Comparison of ENCODE assay signal across 33 mouse cellular contexts in genomic region chr2:152132691-152133090, GRCm38 (mm10). TPM values are rescaled to one million over a fixed set of nuclear protein-coding genes. Genes with fewer than 3 reads are reported as not detected.
DNase-seq lines count a peak whose midpoint lies in the region; ATAC-seq and TF ChIP-seq lines count a peak whose summit lies in the region.
"Had no signal": no experiment of that assay in that cellular context is flagged by ENCODE, and none has a peak within 500 bp of the region (broad histone marks: within the 10 kb centered on the region; RNA-seq: fewer than 3 reads in every experiment).

No protein-coding gene starts in this region.

- no peaks in the 10 kb centered on the region for H3K9me3 ChIP-seq in embryonic facial prominence, embryonic 15.5 days (replicated peaks)
- no peaks in the 10 kb centered on the region for H3K9me3 ChIP-seq in midbrain, embryonic 16.5 days (replicated peaks; ENCODE audit: control insufficient read depth, low read length, poor library complexity, severe bottlenecking)
- H3K9me3 ChIP-seq: forebrain, embryonic 12.5 days; heart, embryonic 15.5 days; hindbrain, embryonic 12.5 days; limb, embryonic 13.5 days; neural tube, embryonic 15.5 days had no signal

- H3K36me3 ChIP-seq in embryonic facial prominence, embryonic 15.5 days, result no peaks in the 10 kb centered on the region
- no peaks in the 10 kb centered on the region for H3K36me3 ChIP-seq in midbrain, embryonic 16.5 days (ENCODE audit: control insufficient read depth, insufficient read depth, low read length)
- H3K36me3 ChIP-seq: embryonic facial prominence, embryonic 12.5 days; forebrain, embryonic 12.5 days; heart, embryonic 15.5 days; hindbrain, embryonic 12.5 days; limb, embryonic 13.5 days; neural tube, embryonic 15.5 days had no signal

- H3K4me2 ChIP-seq in embryonic facial prominence, embryonic 15.5 days (replicated peaks), result no peak overlapping the region
- H3K4me2 ChIP-seq in midbrain, embryonic 16.5 days (ENCODE audit: low read length), result no peak overlapping the region
- H3K4me2 ChIP-seq: embryonic facial prominence, embryonic 12.5 days; forebrain, embryonic 12.5 days; heart, embryonic 15.5 days; hindbrain, embryonic 12.5 days; liver, embryonic 11.5 days; neural tube, embryonic 15.5 days had no signal

- no peak for TF ChIP-seq CTCF in lung, adult 2 months (IDR thresholded peaks at IDR 0.05; ENCODE audit: insufficient read depth, low read length)

- no peak overlapping the region for H3K27ac ChIP-seq in embryonic facial prominence, embryonic 15.5 days (replicated peaks)
- no peak overlapping the region for H3K27ac ChIP-seq in midbrain, embryonic 16.5 days (ENCODE audit: low read length)
- H3K27ac ChIP-seq: embryonic facial prominence, embryonic 12.5 days; forebrain, embryonic 12.5 days; heart, embryonic 15.5 days; hindbrain, embryonic 12.5 days; kidney, postnatal 0 days; limb, embryonic 13.5 days; neural tube, embryonic 15.5 days had no signal

- H3K27me3 ChIP-seq in embryonic facial prominence, embryonic 15.5 days, result no peaks in the 10 kb centered on the region
- no peaks in the 10 kb centered on the region for H3K27me3 ChIP-seq in midbrain, embryonic 16.5 days (ENCODE audit: control insufficient read depth, insufficient read depth, low read depth, low read length)
- H3K27me3 ChIP-seq: embryonic facial prominence, embryonic 12.5 days; hindbrain, embryonic 12.5 days; limb, embryonic 13.5 days; neural tube, embryonic 15.5 days had no signal

- WGBS in embryonic facial prominence, embryonic 15.5 days, result 46% methylated on average over 8 of the region's 8 CpGs
- 29% methylated on average over 8 of the region's 8 CpGs for WGBS in lung, adult 2 months
- WGBS in midbrain, embryonic 16.5 days, result 81% methylated on average over 8 of the region's 8 CpGs

- no peak overlapping the region for H3K4me3 ChIP-seq in embryonic facial prominence, embryonic 15.5 days (replicated peaks)
- no peak overlapping the region for H3K4me3 ChIP-seq in lung, adult 2 months (replicated peaks; ENCODE audit: extremely low read depth, low read depth, low read length)
- H3K4me3 ChIP-seq in midbrain, embryonic 16.5 days (ENCODE audit: low read depth, low read length), result no peak overlapping the region
- H3K4me3 ChIP-seq: embryonic facial prominence, embryonic 12.5 days; erythroblast, embryonic 14.5 days; forebrain, embryonic 12.5 days; heart, embryonic 15.5 days; hindbrain, embryonic 12.5 days; limb, embryonic 13.5 days; neural tube, embryonic 15.5 days had no signal

- H3K9ac ChIP-seq in embryonic facial prominence, embryonic 15.5 days, result no peak overlapping the region
- H3K9ac ChIP-seq in midbrain, embryonic 16.5 days (ENCODE audit: low read depth, low read length), result no peak overlapping the region
- H3K9ac ChIP-seq: embryonic facial prominence, embryonic 12.5 days; forebrain, embryonic 12.5 days; forebrain, postnatal 0 days; heart, embryonic 15.5 days; hindbrain, embryonic 12.5 days; limb, embryonic 13.5 days; neural tube, embryonic 15.5 days had no signal

- no peak for TF ChIP-seq POLR2A in lung, adult 2 months (IDR thresholded peaks at IDR 0.05; ENCODE audit: borderline replicate concordance, extremely low read depth, low read depth, low read length)

- peak; percentile 34 for ATAC-seq in embryonic facial prominence, embryonic 15.5 days (ENCODE audit: insufficient number of reproducible peaks, low FRiP score, low TSS enrichment, low read depth)
- no peak for ATAC-seq in midbrain, embryonic 16.5 days
- ATAC-seq: activated CD4-positive, CD25-positive, alpha-beta regulatory T cell, adult 4 months; forebrain, postnatal 0 days; intestine, embryonic 16.5 days had no signal

- peaks cover 10% of the 10 kb centered on the region; the same call in 1 of the 2 replicates for H3K4me1 ChIP-seq in embryonic facial prominence, embryonic 15.5 days
- peaks cover 4% of the 10 kb centered on the region; the same call in 1 of the 2 replicates for H3K4me1 ChIP-seq in lung, adult 2 months (ENCODE audit: control insufficient read depth, insufficient read depth, low read length)
- no peaks in the 10 kb centered on the region for H3K4me1 ChIP-seq in midbrain, embryonic 16.5 days (ENCODE audit: control insufficient read depth, insufficient read depth, low read length)
- H3K4me1 ChIP-seq: forebrain, embryonic 12.5 days; hindbrain, embryonic 12.5 days had no signal

- peak; percentile 54 for DNase-seq in gonadal fat pad, adult 2 months (ENCODE audit: low read depth)
- peak; percentile 20 for DNase-seq in lung, adult 2 months
- peak; percentile 34 for DNase-seq in lung, postnatal 14 days
- no peak for DNase-seq in testis, postnatal 10 days (ENCODE audit: low spot score)
- no peak for DNase-seq in cerebellum, postnatal 25 days
- DNase-seq: adrenal gland, adult 2 months; adrenal gland, postnatal 36 days; B cell, adult 2 months; cerebellum, adult 18-20 months; cerebellum, postnatal 36 days; forebrain, postnatal 0 days; gastrocnemius, postnatal 10 days; heart, postnatal 36 days; kidney, adult 8-10 months; layer of hippocampus, postnatal 36 days; midbrain, embryonic 14.5 days; retina, postnatal 1 day; right cerebral cortex, postnatal 14 days; spleen, adult 18-20 months had no signal

RNA-seq across cellular contexts. Expression of gene Tcf15, which starts 10.7 kb away (rescaled TPM):
- polyA plus RNA-seq in embryonic facial prominence, embryonic 15.5 days (2015; fragmentation: Nextera tagmentation; extraction: Ambion mirVana), result 5.5 and 6.5 TPM in 2 replicates
- polyA plus RNA-seq in gonadal fat pad, adult 2 months (2012; rRNA removed), result 23.0 and 24.8 TPM in 2 replicates
- polyA plus RNA-seq in lung, adult 2 months (2012; rRNA removed), result 2.4 and 5.5 TPM in 2 replicates
- polyA plus RNA-seq in midbrain, embryonic 16.5 days (2015; fragmentation: Nextera tagmentation; extraction: Ambion mirVana), result 0.69 and 1.0 TPM in 2 replicates
- polyA plus RNA-seq: activated CD4-positive, CD25-positive, alpha-beta regulatory T cell, adult 4 months had no signal

RNA-seq across cellular contexts. Expression of gene Srxn1, which starts 27.4 kb away (rescaled TPM):
- 11.0 and 11.5 TPM in 2 replicates for polyA plus RNA-seq in embryonic facial prominence, embryonic 15.5 days (2015; fragmentation: Nextera tagmentation; extraction: Ambion mirVana)
- 109 and 124 TPM in 2 replicates for polyA plus RNA-seq in gonadal fat pad, adult 2 months (2012; rRNA removed)
- 47.3 and 54.8 TPM in 2 replicates for polyA plus RNA-seq in lung, adult 2 months (2012; rRNA removed)
- polyA plus RNA-seq in midbrain, embryonic 16.5 days (2015; fragmentation: Nextera tagmentation; extraction: Ambion mirVana), result 21.8 and 25.4 TPM in 2 replicates

RNA-seq across cellular contexts. Expression of gene Scrt2, which starts 51.4 kb away (rescaled TPM):
- polyA plus RNA-seq in embryonic facial prominence, embryonic 15.5 days (2015; fragmentation: Nextera tagmentation; extraction: Ambion mirVana), result 0.09 TPM in 1 of 2 replicates, not detected in the other
- 0.70 and 0.82 TPM in 2 replicates for polyA plus RNA-seq in gonadal fat pad, adult 2 months (2012; rRNA removed)
- polyA plus RNA-seq in lung, adult 2 months (2012; rRNA removed), result not detected in 2 replicates
- 5.8 and 7.7 TPM in 2 replicates for polyA plus RNA-seq in midbrain, embryonic 16.5 days (2015; fragmentation: Nextera tagmentation; extraction: Ambion mirVana)
- polyA plus RNA-seq: activated CD4-positive, CD25-positive, alpha-beta regulatory T cell, adult 4 months; erythroblast, embryonic 14.5 days; heart, embryonic 15.5 days; intestine, embryonic 16.5 days; kidney, postnatal 0 days; limb, embryonic 13.5 days; liver, embryonic 11.5 days; liver, embryonic 16.5 days had no signal

Comparison
In these comparisons a context has a peak if more than half of its experiments do, and no peak if none do; other contexts are left out.
1. DNase-seq: peak in gonadal fat pad, adult 2 months (single experiment), lung, adult 2 months (single experiment) and lung, postnatal 14 days (single experiment); none in testis, postnatal 10 days (single experiment) and cerebellum, postnatal 25 days (0 of 2).